Mouse (Mus musculus): ENCODE measurements around the gene Gm29797.
A peak's percentile ranks its signal among the peaks of the same experiment; 100 is the strongest.

GRCm38 (mm10) chr2:181623401-181623800 is 33.4 kb upstream of the Gm29797 start:
- TF ChIP-seq EP300 (IDR thresholded peaks at IDR 0.05) (no peak), CTCF (IDR thresholded peaks at IDR 0.05) (peak; percentile 62)

Measured in lung, postnatal 0 days (tissue).